Mouse (Mus musculus): ENCODE data around the gene Lrrc1.

Lrrc1 gene

DNA sequence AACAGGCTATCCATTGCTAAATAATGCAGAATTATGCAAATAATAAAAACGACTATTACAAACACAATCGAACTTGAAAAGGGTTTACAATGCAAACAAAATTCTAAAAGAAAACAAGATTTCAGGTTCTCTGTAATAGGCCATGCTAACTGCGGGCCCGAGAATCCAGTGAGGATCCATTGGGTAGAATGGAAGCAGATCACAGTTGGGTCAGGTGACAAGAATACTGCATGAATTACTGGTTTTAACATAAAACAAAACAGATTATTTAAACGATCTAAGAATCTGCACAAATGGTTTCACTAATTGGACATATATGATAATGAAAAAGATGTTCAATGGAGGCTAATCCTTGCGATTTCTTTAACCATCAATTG is 42.5 kb downstream of the Lrrc1 start:
- no peak for DNase-seq (ENCODE audit: low spot score)

DNA sequence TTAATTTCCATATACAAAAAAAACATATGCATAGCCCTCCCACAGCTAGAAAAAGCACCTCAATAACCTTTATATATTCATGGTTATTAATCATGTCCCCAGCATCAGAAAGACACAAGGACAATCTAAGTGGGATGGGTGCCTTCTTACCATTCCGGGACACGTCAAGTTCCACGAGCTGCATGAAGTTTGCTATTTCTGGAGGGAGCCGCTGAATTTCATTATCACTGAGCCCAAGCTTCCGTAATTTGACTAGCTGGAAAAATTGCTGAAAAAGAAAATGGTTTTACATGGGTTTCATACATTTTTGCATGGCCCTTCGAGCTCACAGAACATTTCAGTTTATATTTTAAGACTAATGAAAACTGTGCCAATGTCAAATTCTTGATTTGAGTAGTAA is 45.6 kb downstream of the Lrrc1 start:
- no peak for DNase-seq (ENCODE audit: low spot score)

DNA sequence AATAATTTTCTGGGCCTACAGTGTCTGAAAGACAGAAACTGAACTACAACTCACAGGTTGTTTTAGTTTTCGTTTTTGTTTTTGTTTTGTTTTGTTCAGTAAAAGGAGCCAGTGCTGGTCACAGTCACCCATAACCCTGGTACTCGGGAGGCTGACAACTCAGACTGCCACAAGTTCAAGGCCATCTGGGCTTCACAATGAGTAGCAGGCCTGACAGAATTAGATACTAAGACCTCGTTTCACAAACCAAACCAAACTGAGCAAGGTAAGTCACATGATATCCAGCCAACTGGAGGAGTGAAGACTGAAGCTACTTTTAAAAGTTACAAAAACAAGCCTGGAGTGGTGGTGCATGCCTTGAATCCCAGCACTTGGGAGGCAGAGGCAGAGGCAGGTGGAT is 46.3 kb downstream of the Lrrc1 start:
- no peak for DNase-seq (ENCODE audit: low spot score)

DNA sequence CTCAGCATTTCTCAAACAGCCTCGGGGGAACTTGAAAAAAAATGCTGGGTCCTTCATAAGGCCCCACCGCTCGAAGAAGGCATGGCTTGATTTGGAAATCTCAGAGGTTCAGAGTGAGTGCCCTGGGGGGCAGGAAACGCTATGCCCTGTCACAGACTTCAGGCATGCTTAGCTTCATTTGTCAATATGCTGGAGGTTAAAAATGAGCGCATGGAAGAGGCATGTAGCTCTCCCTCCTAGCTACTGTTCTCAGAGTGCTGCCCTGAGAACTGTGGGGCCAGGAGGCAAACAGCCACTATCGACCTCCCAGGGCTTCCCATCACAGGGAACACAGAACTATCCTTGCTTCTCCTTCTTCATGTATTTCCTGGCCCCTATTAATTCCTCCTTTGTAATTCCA is 47.5 kb downstream of the Lrrc1 start:
- DNase-seq (ENCODE audit: low spot score), result no peak

DNA sequence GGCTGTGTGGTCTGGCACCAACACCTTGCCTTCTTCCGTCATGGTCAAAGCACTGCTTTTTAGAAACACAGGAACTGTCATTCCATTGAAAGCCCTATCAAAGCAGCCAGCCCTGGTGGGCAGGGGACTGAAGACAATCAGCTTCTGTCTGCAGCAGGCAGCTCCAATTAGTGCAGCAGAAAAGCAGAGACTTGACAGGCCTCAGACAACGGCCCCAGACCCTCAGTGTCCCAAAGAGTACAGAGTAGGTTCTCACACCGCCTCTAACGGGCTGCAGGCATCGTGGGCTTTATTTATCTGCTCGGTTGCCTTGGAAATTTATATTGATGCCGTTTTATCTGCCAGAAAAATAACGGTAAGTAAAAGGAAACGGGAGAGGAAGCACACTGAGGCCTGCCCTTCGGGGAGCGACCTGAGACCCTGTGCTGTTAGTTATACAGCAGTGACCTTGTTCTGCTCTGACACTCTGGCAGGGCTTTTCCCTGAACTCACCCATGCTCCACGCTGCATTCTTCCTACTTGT is 48.1 kb downstream of the Lrrc1 start:
- DNase-seq (ENCODE audit: low spot score), result no peak

DNA sequence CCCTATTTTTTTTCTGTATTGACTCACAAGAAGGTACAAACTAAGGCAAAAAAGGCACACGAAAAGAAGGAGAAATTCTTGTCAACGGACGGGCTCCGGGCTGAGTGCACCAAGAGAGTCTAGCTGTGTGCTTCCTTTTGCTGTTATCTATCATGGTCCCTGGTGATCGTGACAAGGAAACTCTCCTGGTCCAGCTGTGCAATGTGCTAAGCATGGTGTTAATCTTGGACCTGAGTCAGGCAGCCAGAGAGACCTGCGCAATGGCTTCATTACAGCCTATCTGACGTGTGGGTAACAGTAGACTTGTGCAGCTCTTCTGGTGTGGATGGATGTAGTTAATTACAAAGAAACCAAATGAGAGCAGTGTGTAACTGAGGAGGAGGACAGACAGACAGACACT is 50.4 kb downstream of the Lrrc1 start:
- DNase-seq (ENCODE audit: low spot score), result no peak

DNA sequence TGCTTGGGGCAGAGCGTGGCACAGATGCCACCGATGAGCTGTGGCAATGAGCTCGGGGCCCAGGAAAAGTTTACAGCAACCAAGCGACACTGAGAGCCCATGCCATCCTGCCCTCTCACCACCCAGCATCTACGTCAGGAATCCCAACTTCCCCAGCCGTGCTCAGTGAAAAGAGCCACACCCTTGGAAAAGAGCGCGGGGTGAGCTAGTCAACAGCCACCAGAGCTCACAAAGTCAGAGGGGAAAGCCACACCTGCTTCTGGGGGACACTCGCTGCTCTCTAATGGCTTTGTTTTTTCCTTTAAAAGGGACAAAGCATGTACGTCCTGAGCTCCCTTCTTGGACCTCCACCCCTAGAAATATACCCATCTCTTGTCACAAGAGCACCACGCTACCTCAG is 56.1 kb downstream of the Lrrc1 start:
- no peak for DNase-seq (ENCODE audit: low spot score)

DNA sequence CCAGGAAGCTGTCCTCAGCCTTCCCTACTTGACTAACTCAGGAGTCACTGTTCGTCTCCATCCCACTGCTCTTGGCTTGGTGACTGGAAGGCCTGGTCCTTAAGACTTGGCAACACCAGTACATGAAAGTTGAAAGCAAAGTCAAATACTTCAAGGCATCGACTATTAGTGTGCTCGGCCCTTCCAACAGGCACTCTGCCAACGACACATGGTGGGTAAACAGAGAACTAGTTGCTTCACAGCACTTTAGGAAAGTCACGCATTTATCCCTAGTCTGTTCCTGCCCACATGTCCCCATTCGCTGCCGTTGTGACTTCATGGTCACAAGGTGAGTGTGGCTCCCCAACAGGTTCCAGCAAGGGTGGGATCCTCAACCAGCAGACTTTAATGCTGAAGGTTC is 57.2 kb downstream of the Lrrc1 start:
- no peak for DNase-seq (ENCODE audit: low spot score)

DNA sequence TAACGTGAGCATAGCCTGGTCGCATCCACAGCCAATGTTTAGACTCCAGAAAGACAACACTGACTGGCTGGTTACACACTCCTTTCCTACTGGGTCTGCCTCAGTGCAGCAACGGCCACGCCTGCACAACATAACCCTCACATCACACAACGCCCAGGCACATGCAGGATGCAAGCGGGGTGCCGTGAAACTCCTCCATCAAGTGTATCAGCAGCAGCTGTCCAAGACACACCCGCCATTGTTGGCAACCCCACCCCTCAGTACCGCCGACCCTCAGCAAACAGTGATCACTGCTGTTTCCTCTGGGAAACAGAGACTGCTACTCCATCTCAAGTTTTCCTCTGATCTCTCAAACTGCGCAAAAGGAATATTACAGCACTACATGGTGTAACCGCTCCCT is 58.8 kb downstream of the Lrrc1 start:
- DNase-seq (ENCODE audit: low spot score), result no peak

DNA sequence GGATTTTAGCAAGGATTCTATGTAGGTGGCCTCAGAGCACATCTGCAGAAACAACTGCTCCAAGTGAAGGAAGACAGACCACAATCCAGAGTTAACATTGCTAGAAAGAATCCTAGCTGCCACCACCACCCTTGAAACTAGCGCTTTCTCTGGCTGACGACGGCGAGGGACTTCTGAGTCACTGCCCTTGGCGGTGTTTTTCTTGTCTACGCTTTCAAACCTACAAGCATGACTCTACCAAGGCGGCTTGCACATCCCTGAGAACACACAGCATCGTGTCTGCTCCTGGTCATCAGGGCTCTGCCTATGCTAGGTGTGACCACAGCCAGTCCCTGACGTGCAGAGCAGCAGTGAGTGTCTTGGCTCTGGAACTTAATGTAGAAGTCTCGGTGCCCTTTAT is 59.9 kb downstream of the Lrrc1 start:
- no peak for DNase-seq (ENCODE audit: low spot score)

DNA sequence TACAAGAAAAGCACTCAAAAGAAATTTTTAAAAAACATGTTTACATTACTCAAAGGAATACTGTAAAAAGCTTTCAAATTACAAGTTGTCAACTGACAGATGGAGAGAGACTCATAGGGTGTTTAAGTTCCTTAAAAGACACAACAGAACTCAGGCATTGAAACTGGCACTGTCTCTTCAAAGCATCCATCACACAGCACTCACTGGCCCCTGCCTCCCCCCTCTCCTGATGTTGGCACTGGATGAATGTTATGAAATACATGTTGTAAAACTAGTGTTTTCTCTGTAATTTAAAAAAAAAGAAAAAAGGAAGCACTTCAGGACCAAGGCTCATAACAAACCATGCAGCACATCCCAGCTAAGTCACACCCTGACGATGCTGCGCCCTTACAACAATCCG is 61.1 kb downstream of the Lrrc1 start:
- DNase-seq (ENCODE audit: low spot score), result peak; percentile 16

DNA sequence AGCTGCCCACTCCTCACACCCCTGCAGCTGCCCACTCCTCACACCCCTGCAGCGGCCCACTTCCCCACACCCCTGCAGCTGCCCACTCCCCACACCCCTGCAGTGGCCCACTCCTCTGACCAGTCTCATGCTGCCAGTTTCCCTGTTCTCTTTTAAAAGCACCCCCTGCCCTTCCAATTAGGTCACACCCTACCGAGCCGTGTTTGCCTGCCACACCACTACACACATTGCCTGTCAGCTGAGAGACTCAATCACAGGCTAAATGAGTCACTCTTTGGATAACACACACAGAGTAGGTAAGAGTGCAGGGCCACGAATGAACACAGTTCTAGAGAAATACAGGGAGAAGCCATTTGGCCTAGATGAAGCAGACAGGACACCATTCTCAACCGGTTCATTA is 62.4 kb downstream of the Lrrc1 start:
- DNase-seq (ENCODE audit: low spot score), result no peak

DNA sequence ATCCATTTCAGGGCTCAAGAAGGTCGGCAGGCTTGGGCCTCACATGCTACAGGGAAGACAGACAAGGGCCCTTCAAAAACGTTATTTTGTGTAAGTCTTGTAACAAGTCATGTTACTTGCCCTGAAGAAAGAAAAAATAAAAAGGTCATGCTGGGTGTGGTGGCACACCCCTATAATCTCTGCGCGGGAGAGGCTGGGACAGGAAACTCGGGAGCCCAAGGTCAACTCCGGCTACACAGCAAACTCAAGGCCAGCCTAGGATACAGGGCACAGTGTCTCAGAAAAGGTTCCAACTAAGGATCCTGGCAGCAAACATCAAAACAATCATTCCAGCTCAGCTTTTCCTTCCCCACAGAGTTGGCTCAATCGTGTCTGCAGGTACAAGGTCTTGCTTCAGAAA is 63.3 kb downstream of the Lrrc1 start:
- peak; percentile 67 for DNase-seq (ENCODE audit: low spot score)

DNA sequence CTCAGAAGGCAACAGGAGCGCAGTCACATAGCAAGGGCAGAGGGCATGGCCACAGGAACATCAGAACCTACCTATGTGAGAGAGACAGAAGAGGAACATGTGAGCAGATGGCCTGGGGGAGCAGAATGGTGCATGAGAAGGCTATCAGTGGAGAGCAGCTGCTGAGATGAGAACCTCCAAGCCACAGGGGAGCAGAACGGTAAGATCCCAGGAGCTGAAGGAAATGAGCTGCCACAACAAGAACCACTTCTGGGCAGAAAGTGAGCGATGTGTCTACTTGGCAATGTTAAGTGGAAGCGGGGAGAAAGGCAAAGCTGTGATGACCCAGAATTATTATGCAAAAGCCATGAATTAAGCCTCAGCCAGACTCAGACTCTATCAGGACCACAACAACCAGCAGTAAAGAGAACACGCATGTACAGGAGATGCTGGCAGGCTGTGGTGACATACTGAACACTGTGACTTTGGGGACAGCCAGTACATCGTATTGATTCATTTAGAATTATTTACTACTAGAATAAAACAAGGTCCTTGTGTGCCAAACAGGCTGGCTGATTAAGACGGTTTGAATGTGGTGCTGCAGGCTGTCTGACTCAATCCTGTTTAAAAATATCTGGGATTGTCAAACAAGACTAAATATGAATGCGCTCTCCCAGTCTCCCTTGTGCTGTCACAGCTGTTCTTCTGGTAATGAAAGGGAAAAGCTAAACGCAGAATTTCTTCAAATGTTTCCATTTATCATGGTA is 63.9 kb downstream of the Lrrc1 start:
- no peak for DNase-seq (ENCODE audit: low spot score)

DNA sequence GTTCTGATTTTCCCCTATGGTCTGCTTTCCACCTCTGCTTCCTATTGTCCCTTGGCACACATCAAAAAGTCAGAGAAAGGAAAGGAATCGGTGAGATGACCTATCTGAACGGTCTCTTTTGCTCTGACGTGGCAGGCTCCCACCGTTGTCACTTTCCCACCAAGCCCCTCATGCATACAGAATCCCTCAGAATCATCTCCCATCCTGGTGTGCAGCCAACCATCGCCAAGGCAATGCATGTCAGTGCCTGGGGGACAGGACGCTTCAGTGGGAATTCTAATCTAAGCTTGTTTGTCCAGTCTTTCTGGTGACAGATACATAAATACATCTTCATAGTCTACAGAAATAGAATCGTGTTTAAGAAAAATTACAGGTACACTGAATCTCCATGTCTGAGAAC is 64.7 kb downstream of the Lrrc1 start:
- DNase-seq (ENCODE audit: low spot score), result no peak

DNA sequence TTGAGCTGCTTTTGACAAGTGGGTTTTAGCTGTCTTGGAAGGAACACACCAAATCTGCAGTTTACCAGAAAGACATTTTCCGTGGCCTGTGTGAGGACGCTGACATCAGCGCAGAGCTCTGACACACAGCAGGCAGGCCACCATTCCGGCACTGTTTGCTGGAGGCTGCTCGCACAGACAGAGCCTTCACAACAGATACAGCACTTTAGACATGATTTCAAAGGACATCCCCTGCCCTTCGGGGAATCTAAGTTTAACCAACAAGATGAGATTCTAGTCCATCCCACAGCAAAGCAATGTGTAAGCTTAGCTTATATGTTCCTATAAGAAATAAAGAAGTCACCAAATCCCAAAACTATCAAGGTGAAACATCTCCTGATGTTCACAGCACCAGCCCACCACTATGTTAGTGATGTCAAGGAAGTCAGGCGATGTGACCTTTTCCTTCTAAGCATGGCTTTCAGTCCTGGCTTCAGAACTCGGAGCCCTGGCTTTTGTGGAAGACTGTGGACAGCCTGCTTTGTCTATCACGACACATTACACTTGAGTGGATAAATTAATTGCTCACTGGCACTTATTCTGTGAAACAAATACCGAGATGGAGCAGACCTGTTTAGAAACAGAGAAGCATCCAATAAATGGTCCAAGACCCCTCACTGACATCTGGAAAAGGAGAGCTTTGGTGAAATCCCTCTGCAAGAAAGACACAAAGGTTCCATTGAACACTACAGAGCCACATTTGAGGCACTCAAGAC is 66.3 kb downstream of the Lrrc1 start:
- no peak for DNase-seq (ENCODE audit: low spot score)

DNA sequence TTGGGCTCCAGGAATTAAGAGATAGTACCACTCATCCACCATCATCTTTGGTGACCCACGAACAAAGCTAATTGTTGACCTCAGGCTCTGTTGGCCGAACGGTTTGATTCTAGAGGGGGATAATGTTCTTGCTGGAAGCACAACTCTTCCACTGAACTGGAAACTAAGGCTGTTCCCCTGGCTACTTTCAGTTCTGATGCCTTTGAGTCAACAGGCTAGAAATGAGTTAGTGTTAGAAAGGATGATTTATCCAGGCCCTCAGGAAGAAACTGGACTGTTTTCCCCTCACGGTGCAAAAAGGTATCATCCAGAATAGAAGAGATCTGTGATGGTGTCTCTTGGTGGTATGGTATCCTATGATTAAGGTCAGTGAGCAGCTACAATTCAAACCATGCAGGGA is 70.1 kb downstream of the Lrrc1 start:
- no peak for DNase-seq (ENCODE audit: low spot score)

DNA sequence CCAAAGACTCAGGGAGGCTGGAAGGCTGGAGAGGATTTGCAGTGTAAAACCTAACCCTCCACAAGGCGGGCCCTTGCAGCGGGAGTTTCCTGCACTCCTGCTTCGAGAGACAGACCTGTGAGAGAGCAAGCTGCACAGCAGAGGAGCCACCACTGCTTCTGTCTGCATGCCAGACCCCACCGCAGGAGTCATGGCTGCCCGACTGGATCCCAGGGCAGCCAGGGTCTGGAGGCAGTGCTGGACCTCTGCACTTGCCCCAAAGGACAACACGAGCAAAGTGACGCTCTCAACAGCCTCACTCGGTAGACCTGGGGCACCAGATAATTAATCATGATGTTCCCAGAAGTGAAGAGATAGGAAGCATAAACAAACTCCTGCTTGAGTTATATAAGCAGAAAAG is 72.1 kb downstream of the Lrrc1 start:
- no peak for DNase-seq (ENCODE audit: low spot score)

DNA sequence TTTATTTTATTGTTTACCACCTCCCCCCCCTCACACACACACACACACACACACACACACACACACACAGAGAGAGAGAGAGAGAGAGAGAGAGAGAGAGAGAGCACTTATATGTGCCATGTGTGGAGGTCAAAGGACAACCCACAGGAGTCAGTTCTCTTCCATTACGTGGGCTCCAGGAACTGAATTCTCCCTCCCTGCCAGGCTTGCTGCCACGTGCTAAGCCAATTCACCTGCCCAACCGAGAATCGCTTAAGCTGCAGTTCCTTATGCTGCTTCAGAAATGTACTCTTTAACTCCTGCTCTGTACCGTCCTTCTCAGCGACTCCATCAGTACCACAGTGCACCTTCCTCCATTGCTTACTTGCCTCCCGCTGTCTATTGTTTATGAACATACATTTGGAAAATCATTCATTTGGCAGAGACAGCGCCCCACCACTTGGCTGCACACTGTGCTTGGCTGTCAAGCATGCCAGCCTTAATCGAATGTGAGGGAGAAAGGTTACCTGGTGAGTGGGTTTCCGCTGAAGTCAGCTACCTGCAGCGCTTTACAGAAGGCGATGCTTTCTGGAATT is 72.9 kb downstream of the Lrrc1 start:
- no peak for DNase-seq (ENCODE audit: low spot score)

DNA sequence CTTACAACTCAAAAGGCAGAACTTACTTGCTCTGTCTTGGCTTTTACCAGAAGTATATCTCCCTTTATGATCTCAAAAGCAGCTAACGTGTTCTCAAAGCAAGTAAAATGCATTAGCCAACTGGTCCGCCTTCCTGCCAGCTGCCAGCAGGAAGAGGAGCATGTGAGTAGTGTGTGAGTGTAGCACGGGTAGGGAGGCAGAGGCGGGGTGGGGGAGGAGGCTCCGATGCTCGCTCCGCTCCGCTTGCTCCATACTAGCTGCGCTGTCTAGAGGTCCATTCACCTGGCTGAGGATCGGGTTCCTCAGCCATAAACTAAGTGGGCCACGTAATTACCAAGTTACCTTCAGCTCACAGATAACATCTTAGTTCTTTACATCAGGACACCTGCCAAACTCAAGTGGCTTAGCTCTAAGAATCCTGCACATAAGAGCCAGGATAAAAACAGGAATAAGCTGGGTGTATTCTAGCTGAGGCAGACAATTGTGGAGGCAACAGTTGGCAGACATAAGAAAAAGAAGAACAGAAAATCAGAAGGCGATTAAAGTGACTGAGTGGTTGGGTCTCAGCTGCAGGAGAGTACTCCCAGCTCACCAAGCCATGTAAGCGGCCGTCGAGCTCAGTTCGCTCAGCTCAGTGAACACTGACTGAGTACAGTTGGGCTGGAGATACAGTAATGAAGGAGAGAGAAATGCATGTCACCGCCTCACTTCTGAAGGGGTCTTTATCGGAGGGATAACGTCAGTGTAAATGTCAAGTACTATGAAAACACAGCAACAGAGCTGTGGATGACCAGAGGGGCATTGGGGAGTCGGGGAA is 74.7 kb downstream of the Lrrc1 start:
- DNase-seq (ENCODE audit: low spot score), result no peak

DNA sequence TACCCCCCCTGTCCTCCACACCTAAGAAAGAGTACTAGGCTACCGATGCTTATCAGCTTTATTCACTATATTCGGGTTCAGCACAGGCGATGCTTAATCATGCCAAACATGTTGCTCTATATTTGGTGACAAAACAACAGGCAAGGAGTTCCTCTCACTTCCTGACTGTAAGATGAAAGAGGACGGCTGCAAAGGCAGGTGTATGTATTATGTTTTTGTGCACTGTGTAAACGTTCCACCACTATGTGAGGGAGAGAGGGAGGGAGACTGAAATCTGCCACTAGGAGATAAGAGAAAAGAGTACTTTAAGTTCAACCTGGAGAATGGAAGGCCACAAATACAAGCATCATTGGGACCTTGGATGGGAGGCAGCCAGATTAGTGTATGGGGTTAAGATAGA is 77.7 kb downstream of the Lrrc1 start:
- DNase-seq (ENCODE audit: low spot score), result no peak

DNA sequence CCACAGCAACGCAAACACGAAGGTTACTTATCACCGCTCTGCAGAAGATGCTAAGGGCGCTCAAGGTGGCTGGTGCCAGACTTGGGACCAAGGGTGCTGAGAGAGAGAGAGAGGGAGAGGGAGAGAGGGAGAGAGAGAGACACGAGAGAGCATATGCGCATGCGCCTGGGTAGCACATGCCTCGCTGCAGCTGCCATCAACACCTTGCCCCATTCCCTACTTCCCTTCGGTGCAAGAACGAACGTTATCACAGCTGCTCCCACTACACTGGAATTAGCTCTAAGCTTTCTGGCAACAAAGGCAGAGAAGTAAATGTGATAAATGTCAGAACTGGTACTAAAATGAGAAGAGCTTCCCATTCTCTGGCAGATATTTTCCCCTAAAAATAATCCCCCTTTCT is 79.3 kb downstream of the Lrrc1 start:
- DNase-seq (ENCODE audit: low spot score), result no peak

DNA sequence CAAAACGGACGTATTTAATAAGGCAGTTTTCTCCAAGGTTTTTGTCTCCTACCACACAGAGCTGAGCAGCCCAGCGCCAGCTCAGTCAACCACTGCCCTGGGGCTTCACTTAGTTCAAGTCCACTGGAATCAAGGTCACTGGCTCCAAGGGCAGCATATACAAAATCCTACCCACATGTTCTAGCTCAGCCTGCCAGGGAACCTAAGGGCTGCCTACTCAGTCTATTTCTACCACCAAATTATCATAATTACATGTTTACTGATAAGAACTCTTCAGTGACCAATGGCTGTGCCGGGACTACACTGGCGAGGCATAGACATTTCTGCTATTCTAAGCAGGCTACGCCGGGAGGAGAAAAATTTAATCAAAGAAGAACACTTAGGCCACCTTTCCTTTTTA is 80.8 kb downstream of the Lrrc1 start:
- no peak for DNase-seq (ENCODE audit: low spot score)
